15 mouse cellular contexts compared by ENCODE assay signal in genomic region chr7:132243225-132243624, GRCm38 (mm10).
A peak's percentile ranks its signal among the peaks of the same experiment; 100 is the strongest.
DNase-seq lines count a peak whose midpoint lies in the region; ATAC-seq and TF ChIP-seq lines count a peak whose summit lies in the region.
"Had no signal": no experiment of that assay in that cellular context is flagged by ENCODE, and none has a peak within 500 bp of the region (broad histone marks: within the 10 kb centered on the region; RNA-seq: fewer than 3 reads in every experiment).

No protein-coding gene starts in this region.

- no peak overlapping the region for H3K9ac ChIP-seq in intestine, embryonic 15.5 days
- no peak overlapping the region for H3K9ac ChIP-seq in intestine, embryonic 16.5 days (ENCODE audit: low read depth, low read length)
- no peak overlapping the region for H3K9ac ChIP-seq in lung, embryonic 15.5 days
- no peak overlapping the region for H3K9ac ChIP-seq in stomach, embryonic 16.5 days (ENCODE audit: low read length)
- H3K9ac ChIP-seq: liver, embryonic 14.5 days had no signal

- ATAC-seq in intestine, embryonic 15.5 days = 0 out of 2 replicates have a peak, but pooled peaks have one; percentile 14
- ATAC-seq in intestine, embryonic 16.5 days = no peak
- ATAC-seq in lung, embryonic 15.5 days (ENCODE audit: borderline replicate concordance, extremely low read depth, low FRiP score, low TSS enrichment) = peak; percentile 49; the same call in 1 of the 2 replicates
- ATAC-seq in stomach, embryonic 16.5 days (ENCODE audit: insufficient read depth, low FRiP score) = no peak
- ATAC-seq: forebrain, embryonic 16.5 days; inflammation-experienced regulatory T-cells, adult 6 months had no signal

- no peak overlapping the region for H3K27ac ChIP-seq in intestine, embryonic 15.5 days
- H3K27ac ChIP-seq in intestine, embryonic 16.5 days (ENCODE audit: low read length) = no peak overlapping the region
- H3K27ac ChIP-seq in lung, embryonic 15.5 days = peak overlapping the region; percentile 45
- H3K27ac ChIP-seq in stomach, embryonic 16.5 days (ENCODE audit: low read length) = peak overlapping the region; percentile 60; the same call in 1 of the 2 replicates
- H3K27ac ChIP-seq: heart, embryonic 10.5 days; liver, embryonic 14.5 days had no signal

- no peak overlapping the region for H3K4me2 ChIP-seq in intestine, embryonic 15.5 days (replicated peaks)
- no peak overlapping the region for H3K4me2 ChIP-seq in intestine, embryonic 16.5 days (ENCODE audit: low read depth, low read length)
- no peak overlapping the region for H3K4me2 ChIP-seq in lung, embryonic 15.5 days
- H3K4me2 ChIP-seq in stomach, embryonic 16.5 days (ENCODE audit: low read depth, low read length) = no peak overlapping the region

- TF ChIP-seq CTCF in lung, adult 2 months (IDR thresholded peaks at IDR 0.05; ENCODE audit: insufficient read depth, low read length) = no peak

- no peaks in the 10 kb centered on the region for H3K9me3 ChIP-seq in intestine, embryonic 15.5 days
- H3K9me3 ChIP-seq in intestine, embryonic 16.5 days (ENCODE audit: control insufficient read depth, low read length) = no peaks in the 10 kb centered on the region
- no peaks in the 10 kb centered on the region for H3K9me3 ChIP-seq in lung, embryonic 15.5 days
- H3K9me3 ChIP-seq in stomach, embryonic 16.5 days (replicated peaks; ENCODE audit: control insufficient read depth, low read length) = no peaks in the 10 kb centered on the region
- H3K9me3 ChIP-seq: heart, embryonic 10.5 days had no signal

- H3K27me3 ChIP-seq in intestine, embryonic 15.5 days (replicated peaks) = no peaks in the 10 kb centered on the region
- no peaks in the 10 kb centered on the region for H3K27me3 ChIP-seq in intestine, embryonic 16.5 days (replicated peaks; ENCODE audit: control insufficient read depth, insufficient read depth, low read length)
- no peaks in the 10 kb centered on the region for H3K27me3 ChIP-seq in lung, embryonic 15.5 days
- no peaks in the 10 kb centered on the region for H3K27me3 ChIP-seq in stomach, embryonic 16.5 days (ENCODE audit: control insufficient read depth, insufficient read depth, low read length)

- H3K36me3 ChIP-seq in intestine, embryonic 15.5 days = 0 out of 2 replicates have a peak, but pooled peaks cover 4% of the 10 kb centered on the region
- H3K36me3 ChIP-seq in intestine, embryonic 16.5 days (ENCODE audit: control insufficient read depth, insufficient read depth, low read length) = peaks cover 3% of the 10 kb centered on the region
- peaks cover 16% of the 10 kb centered on the region; the same call in 1 of the 2 replicates for H3K36me3 ChIP-seq in lung, embryonic 15.5 days
- peaks cover 9% of the 10 kb centered on the region; the same call in 1 of the 2 replicates for H3K36me3 ChIP-seq in stomach, embryonic 16.5 days (ENCODE audit: control insufficient read depth, insufficient read depth, low read length)
- H3K36me3 ChIP-seq: heart, embryonic 10.5 days had no signal

- H3K4me3 ChIP-seq in intestine, embryonic 15.5 days (replicated peaks) = no peak overlapping the region
- no peak overlapping the region for H3K4me3 ChIP-seq in intestine, embryonic 16.5 days (ENCODE audit: low read length)
- no peak overlapping the region for H3K4me3 ChIP-seq in lung, embryonic 15.5 days
- no peak overlapping the region for H3K4me3 ChIP-seq in lung, adult 2 months (replicated peaks; ENCODE audit: extremely low read depth, low read depth, low read length)
- no peak overlapping the region for H3K4me3 ChIP-seq in stomach, embryonic 16.5 days (replicated peaks; ENCODE audit: low read length)
- H3K4me3 ChIP-seq: erythroblast, embryonic 14.5 days; heart, embryonic 10.5 days had no signal

- WGBS in intestine, embryonic 15.5 days = 72% methylated on average over 5 of the region's 5 CpGs
- WGBS in intestine, embryonic 16.5 days = 67% methylated on average over 5 of the region's 5 CpGs
- WGBS in lung, embryonic 15.5 days = 32% methylated on average over 5 of the region's 5 CpGs
- WGBS in lung, adult 2 months = 30% methylated on average over 5 of the region's 5 CpGs
- 70% methylated on average over 5 of the region's 5 CpGs for whole genome bisulfite sequencing in stomach, embryonic 16.5 days

- 0 out of 2 replicates have a peak, but pooled peaks cover 6% of the 10 kb centered on the region for H3K4me1 ChIP-seq in intestine, embryonic 15.5 days (replicated peaks)
- H3K4me1 ChIP-seq in intestine, embryonic 16.5 days (ENCODE audit: control insufficient read depth, insufficient read depth, low read length) = 0 out of 2 replicates have a peak, but pooled peaks cover 1% of the 10 kb centered on the region
- H3K4me1 ChIP-seq in lung, embryonic 15.5 days = peaks cover 39% of the 10 kb centered on the region
- peaks cover 13% of the 10 kb centered on the region for H3K4me1 ChIP-seq in lung, adult 2 months (ENCODE audit: control insufficient read depth, insufficient read depth, low read length)
- 0 out of 2 replicates have a peak, but pooled peaks cover 9% of the 10 kb centered on the region for H3K4me1 ChIP-seq in stomach, embryonic 16.5 days (ENCODE audit: control insufficient read depth, insufficient read depth, low read length)

- DNase-seq in lung, adult 2 months = no peak
- DNase-seq in lung, postnatal 10 days = peak; percentile 36
- no peak for DNase-seq in right cerebral cortex, postnatal 4 days
- DNase-seq: cerebellum, adult 9-11 months; right cerebral cortex, postnatal 25 days; thymus, postnatal 14 days had no signal

- no peak for TF ChIP-seq POLR2A in lung, adult 2 months (IDR thresholded peaks at IDR 0.05; ENCODE audit: borderline replicate concordance, extremely low read depth, low read depth, low read length)

Comparison
In these comparisons a context has a peak if more than half of its experiments do, and no peak if none do; other contexts are left out.
1. ATAC-seq: peak in intestine, embryonic 15.5 days (single experiment) and lung, embryonic 15.5 days (single experiment); none in intestine, embryonic 16.5 days (single experiment) and stomach, embryonic 16.5 days (single experiment).
2. H3K27ac ChIP-seq: peak in lung, embryonic 15.5 days (single experiment) and stomach, embryonic 16.5 days (single experiment); none in intestine, embryonic 15.5 days (single experiment) and intestine, embryonic 16.5 days (single experiment).